Mouse (Mus musculus): ENCODE results near the gene Hist1h4f. TPM values are rescaled to one million over a fixed set of nuclear protein-coding genes. Genes with fewer than 3 reads are reported as not detected.
A peak's percentile ranks its signal among the peaks of the same experiment; 100 is the strongest.
"Not testable (repeated sequence)": the region's sequence is repeated elsewhere in the genome, so short reads cannot be mapped to it uniquely, and the experiment has no call there.

Gene Hist1h4f
- polyA plus RNA-seq, 2 experiments from 2014 or later = 1.1 TPM; not detected in 1

DNA sequence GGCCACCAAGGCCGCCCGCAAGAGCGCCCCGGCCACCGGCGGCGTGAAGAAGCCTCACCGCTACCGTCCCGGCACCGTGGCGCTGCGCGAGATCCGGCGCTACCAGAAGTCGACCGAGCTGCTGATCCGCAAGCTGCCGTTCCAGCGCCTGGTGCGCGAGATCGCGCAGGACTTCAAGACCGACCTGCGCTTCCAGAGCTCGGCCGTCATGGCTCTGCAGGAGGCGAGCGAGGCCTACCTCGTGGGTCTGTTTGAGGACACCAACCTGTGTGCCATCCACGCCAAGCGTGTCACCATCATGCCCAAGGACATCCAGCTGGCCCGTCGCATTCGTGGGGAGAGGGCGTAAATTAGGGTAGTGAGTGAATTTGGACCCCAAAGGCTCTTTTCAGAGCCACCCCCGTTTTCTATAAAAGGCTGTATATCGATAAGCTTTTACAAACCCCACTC, 24.4 kb upstream of the Hist1h4f start:
- ATAC-seq = not testable (repeated sequence)

DNA sequence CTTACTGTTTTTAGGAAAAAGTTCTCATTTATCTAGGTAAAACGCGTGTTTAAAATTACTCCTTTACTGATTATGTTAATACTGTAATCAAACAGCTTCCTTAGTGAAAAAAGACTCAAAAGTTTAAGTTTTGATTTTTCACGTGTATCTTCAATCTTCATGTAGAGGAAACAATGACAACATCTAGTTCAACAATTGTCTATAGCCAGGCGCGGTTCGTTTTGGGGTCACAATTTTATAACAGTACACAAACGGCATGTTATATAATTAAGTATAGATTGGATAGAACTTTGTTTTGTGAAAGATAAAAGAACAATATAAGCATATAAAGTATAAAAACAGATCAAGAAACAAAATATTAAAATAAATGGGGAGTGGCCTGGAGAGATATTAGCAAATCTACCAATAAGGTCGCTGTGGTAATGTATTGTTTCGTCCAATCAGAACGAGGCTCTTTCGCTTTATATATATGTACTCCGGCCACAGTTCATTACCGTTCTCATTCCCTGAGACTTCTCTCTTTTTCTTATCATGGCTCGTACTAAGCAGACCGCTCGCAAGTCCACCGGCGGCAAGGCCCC, 23.9 kb upstream of the Hist1h4f start, which contains the start of gene Hist1h3d:
Hist1h3d (plus strand) TSS at position 493 of the 581 bp plus-strand sequence.
- ATAC-seq = peak; percentile 40

DNA sequence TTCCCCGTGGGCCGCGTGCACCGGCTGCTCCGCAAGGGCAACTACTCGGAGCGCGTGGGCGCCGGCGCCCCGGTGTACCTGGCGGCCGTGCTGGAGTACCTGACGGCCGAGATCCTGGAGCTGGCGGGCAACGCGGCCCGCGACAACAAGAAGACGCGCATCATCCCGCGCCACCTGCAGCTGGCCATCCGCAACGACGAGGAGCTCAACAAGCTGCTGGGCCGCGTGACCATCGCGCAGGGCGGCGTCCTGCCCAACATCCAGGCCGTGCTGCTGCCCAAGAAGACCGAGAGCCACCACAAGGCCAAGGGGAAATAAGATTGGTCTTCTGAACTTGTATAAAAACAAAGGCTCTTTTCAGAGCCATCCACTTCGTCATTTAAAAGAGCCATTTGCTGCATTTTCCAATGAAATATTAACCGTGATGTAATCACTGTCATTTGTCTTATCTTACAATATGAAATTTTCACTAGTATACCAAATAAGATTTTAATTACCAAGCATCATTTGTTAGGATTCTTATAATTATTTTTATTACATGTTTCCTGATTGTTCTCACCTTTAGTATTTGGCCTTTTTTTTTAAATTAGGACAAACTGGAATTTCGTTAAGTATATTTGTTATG, 23.2 kb upstream of the Hist1h4f start:
- not testable (repeated sequence) for ATAC-seq

DNA sequence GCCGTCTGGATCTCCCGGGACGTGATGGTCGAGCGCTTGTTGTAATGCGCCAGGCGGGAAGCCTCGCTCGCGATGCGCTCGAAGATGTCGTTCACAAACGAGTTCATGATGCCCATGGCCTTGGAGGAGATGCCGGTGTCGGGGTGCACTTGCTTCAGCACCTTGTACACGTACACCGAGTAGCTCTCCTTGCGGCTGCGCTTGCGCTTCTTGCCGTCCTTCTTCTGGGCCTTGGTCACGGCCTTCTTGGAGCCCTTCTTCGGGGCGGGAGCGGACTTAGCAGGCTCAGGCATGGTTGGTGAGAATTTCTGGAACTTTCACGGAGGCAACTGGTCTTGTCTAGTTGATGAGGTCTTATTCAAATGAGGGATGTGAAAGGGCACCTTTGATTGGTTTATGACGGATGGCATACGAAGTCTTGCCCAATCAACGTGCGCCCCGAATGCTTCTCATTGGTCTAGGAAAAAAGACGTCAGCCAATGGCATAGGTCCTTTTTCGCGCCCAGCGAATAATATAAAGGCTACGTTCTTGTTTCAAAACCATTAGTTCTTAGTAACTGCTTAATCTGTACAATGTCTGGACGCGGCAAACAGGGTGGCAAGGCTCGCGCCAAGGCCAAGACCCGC, 22.6 kb upstream of the Hist1h4f start, which contains the start of the genes Hist1h2bf and Hist1h2ad:
Hist1h2bf (minus strand) TSS at position 299 of the 627 bp plus-strand sequence.
Hist1h2ad (plus strand) TSS at position 484 of the 627 bp plus-strand sequence.
- peak; percentile 74 for ATAC-seq

- not testable (repeated sequence) for ATAC-seq
Measured at GRCm38 (mm10) chr13:23573034-23573897, 21.8 kb upstream of the Hist1h4f start.

- ATAC-seq = no peak
Measured at GRCm38 (mm10) chr13:23572218-23573033, 21.0 kb upstream of the Hist1h4f start.

- not testable (repeated sequence) for ATAC-seq
Measured at GRCm38 (mm10) chr13:23571504-23572217, 20.2 kb upstream of the Hist1h4f start.

GRCm38 (mm10) chr13:23571022-23571503, 19.6 kb upstream of the Hist1h4f start, which contains the start of the genes Hist1h2ae and Hist1h2bg:
Gene Hist1h2ae (minus strand): TSS chr13:23571220.
Gene Hist1h2bg (plus strand): TSS chr13:23571396.
- peak; percentile 82 for ATAC-seq

- peak; percentile 7 for ATAC-seq
Measured at GRCm38 (mm10) chr13:23570261-23571021, 19.0 kb upstream of the Hist1h4f start.

- no peak for ATAC-seq
Measured at GRCm38 (mm10) chr13:23564482-23564881, 13.0 kb upstream of the Hist1h4f start.

- ATAC-seq = peak; percentile 18
Measured at GRCm38 (mm10) chr13:23562699-23563462, 11.4 kb upstream of the Hist1h4f start.

- ATAC-seq = peak; percentile 93
Measured at GRCm38 (mm10) chr13:23561883-23562659, 10.6 kb upstream of the Hist1h4f start, which contains the start of gene Hist1h3e. Gene Hist1h3e (minus strand): TSS chr13:23562369.

- peak; percentile 8 for ATAC-seq
Measured at GRCm38 (mm10) chr13:23561531-23561882, 10.1 kb upstream of the Hist1h4f start.

DNA sequence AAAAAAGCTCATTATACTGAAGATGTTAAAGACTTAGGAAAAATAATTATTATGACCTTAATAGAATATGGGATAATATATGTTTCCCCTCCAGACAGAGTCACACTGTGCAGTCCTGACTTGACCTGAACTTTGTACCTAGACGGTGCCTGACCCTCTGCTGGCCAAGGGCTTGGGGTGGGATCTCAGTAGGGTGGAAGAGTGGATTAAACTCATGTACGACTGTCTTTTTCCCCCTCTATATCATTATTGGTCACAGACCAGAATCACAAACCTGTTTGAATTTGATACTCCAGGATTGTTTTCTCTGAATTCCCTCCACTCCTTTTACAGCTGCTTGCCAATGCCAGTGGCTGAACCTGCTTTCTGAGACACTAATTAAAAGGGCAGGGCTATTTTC, 9.3 kb upstream of the Hist1h4f start:
- not testable (repeated sequence) for ATAC-seq

DNA sequence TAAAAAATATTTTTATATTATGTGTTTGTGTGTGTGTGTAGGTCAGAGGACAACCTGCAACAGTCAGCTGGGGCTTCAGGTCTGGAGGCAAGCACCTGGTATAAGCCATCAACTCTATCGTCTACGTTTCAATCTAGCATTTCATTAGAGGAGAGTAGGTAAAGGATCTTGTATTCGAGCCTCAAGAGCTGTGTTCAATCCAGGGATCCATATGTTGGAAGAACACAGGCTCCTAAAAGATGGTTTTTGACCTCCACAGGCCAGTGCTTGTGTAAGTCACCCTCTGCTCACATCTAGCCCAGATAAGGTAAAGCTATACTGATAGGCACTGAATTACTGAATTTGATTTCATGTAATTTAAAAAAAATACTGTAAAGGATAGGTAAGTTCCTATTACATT, 5.5 kb upstream of the Hist1h4f start:
- no peak for ATAC-seq

GRCm38 (mm10) chr13:23555839-23556416, 4.5 kb upstream of the Hist1h4f start:
- ATAC-seq = peak; percentile 71

- ATAC-seq = peak; percentile 66
Measured at GRCm38 (mm10) chr13:23554925-23555838, 3.7 kb upstream of the Hist1h4f start.
